Mouse (Mus musculus): ENCODE results near the gene Wwc1.

- no peak for TF ChIP-seq CTCF (IDR thresholded peaks at IDR 0.05; ENCODE audit: borderline replicate concordance, insufficient read depth, low read depth, low read length)
- TF ChIP-seq POLR2A (IDR thresholded peaks at IDR 0.05; ENCODE audit: borderline replicate concordance, insufficient read depth, low read length) = no peak
Observed at GRCm38 (mm10) chr11:35844299-35844698, 136.0 kb downstream of the Wwc1 start.

All from cerebellum, adult 2 months (tissue).